Comparison of ENCODE assay signal across 19 mouse cellular contexts in the genomic region with DNA sequence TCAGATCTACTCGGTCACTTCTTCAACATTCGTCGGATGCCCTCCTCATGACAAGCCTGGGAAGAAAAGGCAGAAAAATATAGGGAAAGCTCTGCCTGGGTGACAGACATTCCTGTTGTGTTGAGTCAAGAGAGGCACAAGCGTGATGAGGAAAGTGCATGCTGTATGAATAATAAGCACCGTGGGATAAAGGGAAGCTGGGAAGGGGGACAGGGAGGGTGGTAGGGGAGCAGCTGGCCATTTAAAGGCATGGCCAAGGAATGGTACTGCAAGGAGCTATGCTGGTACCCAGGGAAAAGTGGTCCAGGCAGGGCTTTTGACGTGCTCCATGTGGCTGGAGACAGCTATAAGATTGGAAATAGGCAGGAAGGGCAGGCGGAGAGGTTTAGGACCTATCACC.
A peak's percentile ranks its signal among the peaks of the same experiment; 100 is the strongest.
DNase-seq lines count a peak whose midpoint lies in the region; ATAC-seq lines count a peak whose summit lies in the region.
"Had no signal": no experiment of that assay in that cellular context is flagged by ENCODE, and none has a peak within 500 bp of the region (broad histone marks: within the 10 kb centered on the region; RNA-seq: fewer than 3 reads in every experiment).

No protein-coding gene starts in this region.

- no peaks in the 10 kb centered on the region for H3K36me3 ChIP-seq in hindbrain, embryonic 14.5 days (replicated peaks; ENCODE audit: control insufficient read depth, insufficient read depth)
- H3K36me3 ChIP-seq in midbrain, embryonic 13.5 days = no peaks in the 10 kb centered on the region
- H3K36me3 ChIP-seq: embryonic facial prominence, embryonic 13.5 days; intestine, embryonic 15.5 days; limb, embryonic 15.5 days; liver, embryonic 15.5 days had no signal

- H3K4me1 ChIP-seq in hindbrain, embryonic 14.5 days (replicated peaks; ENCODE audit: control insufficient read depth, insufficient read depth, low read length) = no peaks in the 10 kb centered on the region
- peaks cover 9% of the 10 kb centered on the region for H3K4me1 ChIP-seq in midbrain, embryonic 13.5 days (replicated peaks)
- H3K4me1 ChIP-seq: embryonic facial prominence, embryonic 13.5 days; intestine, embryonic 15.5 days; liver, embryonic 15.5 days had no signal

- ATAC-seq in hindbrain, embryonic 14.5 days (ENCODE audit: low FRiP score) = peak; percentile 53; the same call in 1 of the 2 replicates
- peak; percentile 89 for ATAC-seq in midbrain, embryonic 13.5 days
- ATAC-seq: intestine, embryonic 15.5 days had no signal

- no peak overlapping the region for H3K9ac ChIP-seq in hindbrain, embryonic 14.5 days
- H3K9ac ChIP-seq in midbrain, embryonic 13.5 days (replicated peaks) = no peak overlapping the region
- H3K9ac ChIP-seq: embryonic facial prominence, embryonic 13.5 days; intestine, embryonic 15.5 days; limb, embryonic 15.5 days; liver, embryonic 15.5 days had no signal

- no peak overlapping the region for H3K4me3 ChIP-seq in hindbrain, embryonic 14.5 days (replicated peaks; ENCODE audit: low read length)
- no peak overlapping the region for H3K4me3 ChIP-seq in midbrain, embryonic 13.5 days (replicated peaks)
- H3K4me3 ChIP-seq: embryonic facial prominence, embryonic 13.5 days; intestine, embryonic 15.5 days; limb, embryonic 15.5 days; liver, embryonic 15.5 days had no signal

- no peaks in the 10 kb centered on the region for H3K9me3 ChIP-seq in hindbrain, embryonic 14.5 days (ENCODE audit: control insufficient read depth, low read length)
- H3K9me3 ChIP-seq in midbrain, embryonic 13.5 days = 0 out of 2 replicates have a peak, but pooled peaks cover 5% of the 10 kb centered on the region
- H3K9me3 ChIP-seq: embryonic facial prominence, embryonic 13.5 days; intestine, embryonic 15.5 days; limb, embryonic 15.5 days; liver, embryonic 15.5 days had no signal

- WGBS in hindbrain, embryonic 14.5 days = 49% methylated on average over 7 of the region's 7 CpGs
- WGBS in midbrain, embryonic 13.5 days = 44% methylated on average over 7 of the region's 7 CpGs

- no peak overlapping the region for H3K4me2 ChIP-seq in hindbrain, embryonic 14.5 days (replicated peaks)
- no peak overlapping the region for H3K4me2 ChIP-seq in midbrain, embryonic 13.5 days (replicated peaks)
- H3K4me2 ChIP-seq: embryonic facial prominence, embryonic 13.5 days; intestine, embryonic 15.5 days; limb, embryonic 15.5 days; liver, embryonic 15.5 days had no signal

- H3K27ac ChIP-seq in hindbrain, embryonic 14.5 days = no peak overlapping the region
- no peak overlapping the region for H3K27ac ChIP-seq in midbrain, embryonic 13.5 days
- H3K27ac ChIP-seq: embryonic facial prominence, embryonic 13.5 days; intestine, embryonic 15.5 days; limb, embryonic 15.5 days; liver, embryonic 15.5 days; macrophage had no signal

- DNase-seq in left cerebral cortex, postnatal 4 days = peak; percentile 13
- DNase-seq in left cerebral cortex, adult 11 months (ENCODE audit: low spot score) = no peak
- no peak for DNase-seq in hindbrain, embryonic 14.5 days (ENCODE audit: low spot score)
- no peak for DNase-seq in kidney, postnatal 10 days
- DNase-seq in ovary, postnatal 10 days (ENCODE audit: low spot score) = no peak
- DNase-seq in thymus, postnatal 36 days = no peak
- DNase-seq: adrenal gland, adult 2 months; cerebellum, adult 9-10 months; gastrocnemius, postnatal 14 days; heart, adult 18-20 months; heart, postnatal 36 days; spleen, adult 18-20 months; thymus, postnatal 25 days had no signal

- no peaks in the 10 kb centered on the region for H3K27me3 ChIP-seq in hindbrain, embryonic 14.5 days (ENCODE audit: control insufficient read depth, insufficient read depth, low read length)
- no peaks in the 10 kb centered on the region for H3K27me3 ChIP-seq in midbrain, embryonic 13.5 days
- H3K27me3 ChIP-seq: embryonic facial prominence, embryonic 13.5 days; intestine, embryonic 15.5 days; limb, embryonic 15.5 days; liver, embryonic 15.5 days had no signal

- intact Hi-C loops in left cerebral cortex, postnatal 4 days (cut with DNase I) = no loop called here
